Mouse (Mus musculus) lung, postnatal 36 days (tissue): ENCODE data around the gene Ces1c.

Experiments used
- DNase-seq: peaks from one replicate; pipeline ENCODE4 v3.0.0; 2022; ENCODE audit warnings: mixed read lengths

Ces1c gene

DNA sequence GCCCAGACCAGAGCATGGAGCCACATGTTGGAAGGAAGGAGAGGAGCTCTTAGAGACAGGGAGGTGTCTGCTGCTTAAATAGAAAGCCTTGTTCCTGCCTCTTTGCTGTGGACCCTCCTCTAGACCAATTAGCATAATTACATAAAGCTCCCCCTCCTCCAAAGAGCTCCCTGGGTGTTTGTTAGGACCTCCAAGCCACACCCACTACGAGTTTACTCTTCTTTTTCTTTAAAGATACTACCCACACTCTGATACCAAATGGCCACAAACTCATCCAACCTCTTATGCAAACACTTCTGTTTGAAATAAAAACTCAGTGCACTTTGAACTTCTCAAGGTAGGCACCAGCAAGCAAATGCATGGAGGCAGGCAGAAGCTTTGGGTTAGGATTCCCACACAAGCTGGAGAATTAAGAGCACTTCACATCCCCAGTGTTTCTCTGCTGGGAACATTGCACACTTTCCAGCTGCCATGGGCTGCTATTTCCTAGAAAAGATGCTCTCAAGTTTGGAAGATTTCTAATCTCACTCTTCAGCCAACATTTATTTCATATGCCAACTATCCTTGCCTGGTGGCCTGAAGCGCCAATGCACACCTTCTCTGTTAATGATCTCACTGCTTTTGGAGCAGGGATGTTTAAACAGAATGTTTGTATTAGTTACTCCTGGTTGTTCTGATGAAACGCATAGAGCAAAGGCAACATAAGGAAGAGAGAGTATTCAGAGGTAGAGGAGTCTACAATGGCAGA, at the start of gene Ces1c:
Gene Ces1c, minus strand, starts transcription at position 51 of the 748 bp plus-strand sequence.
- DNase-seq: no peak

DNA sequence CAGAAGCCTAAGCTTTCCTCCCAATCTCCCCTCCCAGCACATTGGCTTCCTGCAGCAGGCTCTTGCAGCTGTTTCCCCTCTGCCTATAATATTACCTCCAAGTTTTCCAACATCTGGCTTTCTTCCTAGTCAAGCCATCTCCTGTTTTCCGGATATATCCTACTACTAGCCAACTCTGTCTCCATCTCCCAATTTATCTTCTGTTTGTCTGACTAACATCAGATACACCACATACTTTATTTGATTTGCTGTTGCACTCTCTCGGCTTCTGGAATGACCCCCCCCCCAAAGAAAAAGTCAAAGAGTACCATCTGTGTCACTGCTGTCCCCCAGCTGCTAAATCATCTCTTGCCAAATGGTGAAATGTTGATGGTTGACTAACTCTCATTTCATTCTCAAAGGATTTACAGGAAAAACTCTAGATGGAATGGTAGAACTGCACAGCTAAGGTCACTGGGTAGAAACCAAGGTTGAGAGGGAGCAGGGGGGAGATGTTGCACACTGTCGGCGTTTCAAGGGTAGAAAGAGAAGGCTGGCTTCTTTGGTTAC, 49.6 kb upstream of the Ces1c start:
- peak; percentile 52 for DNase-seq

DNA sequence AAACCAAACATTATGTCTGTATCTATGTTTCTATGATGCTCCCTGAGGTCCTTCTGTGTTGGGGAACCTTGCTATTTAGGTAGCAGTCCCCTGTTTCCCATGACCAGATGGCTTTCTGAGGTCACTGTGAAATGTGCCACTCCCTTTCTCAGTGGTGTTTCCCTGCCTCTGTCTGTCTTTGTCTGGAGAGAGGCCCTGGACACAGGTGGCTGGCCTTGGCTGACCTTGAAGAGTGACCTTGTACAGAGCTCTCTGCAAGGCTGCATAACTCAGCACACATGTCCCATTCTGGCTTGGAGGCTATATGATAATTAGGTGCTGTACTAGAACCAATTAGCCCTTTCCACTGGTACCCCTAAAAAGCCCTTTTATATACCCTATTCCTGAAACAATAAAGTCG, 45.5 kb upstream of the Ces1c start:
- no peak for DNase-seq

DNA sequence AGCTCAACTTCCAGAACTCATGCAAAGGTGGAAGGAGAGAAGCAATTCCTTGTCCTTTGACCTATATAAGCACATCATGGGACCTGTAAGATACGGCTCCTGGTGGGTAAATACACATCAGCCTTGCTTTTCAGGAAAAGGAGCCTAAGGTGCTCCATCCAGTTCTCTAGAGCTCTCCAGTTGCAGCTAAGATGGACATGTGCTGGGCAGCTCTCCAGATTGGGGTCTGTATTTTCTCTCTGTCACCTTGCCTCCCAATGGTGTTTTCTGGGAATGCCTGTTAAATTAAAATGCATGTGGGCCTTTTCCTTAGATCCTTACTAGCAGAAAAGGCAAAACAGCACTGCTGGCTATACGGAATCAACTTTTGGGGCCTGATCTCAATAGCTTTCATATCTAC, 43.5 kb upstream of the Ces1c start:
- no peak for DNase-seq

DNA sequence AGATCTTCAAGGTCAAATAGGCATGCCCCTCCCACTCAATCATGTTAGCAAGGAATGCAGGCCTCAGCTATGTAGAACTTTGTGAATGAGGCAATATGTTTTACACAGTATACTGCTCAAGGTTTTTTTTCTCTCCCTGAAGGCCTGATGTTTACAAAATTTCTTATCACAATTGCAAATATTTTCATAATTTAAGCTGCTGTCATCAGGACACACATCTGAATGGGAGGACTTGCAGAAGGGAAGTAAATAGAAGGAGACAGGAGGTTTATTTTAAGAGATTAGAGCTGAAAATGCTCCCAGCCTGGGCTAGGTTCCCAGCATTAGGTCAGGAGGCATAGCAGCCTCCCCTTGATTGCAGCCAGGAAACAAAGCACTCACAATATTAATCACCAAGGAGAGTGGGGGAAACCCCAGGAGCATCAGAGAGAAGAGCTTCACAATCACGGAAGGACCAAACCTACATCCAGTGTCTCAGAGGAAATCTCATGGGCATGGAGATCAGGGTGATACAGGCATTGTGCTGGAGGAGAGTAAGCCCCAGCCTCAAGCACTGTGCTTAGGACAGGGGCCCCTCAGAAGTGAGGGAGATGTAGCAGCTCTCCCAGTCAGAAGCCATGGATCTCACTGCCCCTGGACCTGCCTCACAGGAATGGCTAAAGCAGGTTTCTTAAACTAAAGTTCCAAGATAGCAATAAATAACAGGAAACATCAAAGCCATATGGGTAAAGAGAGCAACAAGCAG, 40.9 kb upstream of the Ces1c start:
- peak; percentile 58 for DNase-seq

DNA sequence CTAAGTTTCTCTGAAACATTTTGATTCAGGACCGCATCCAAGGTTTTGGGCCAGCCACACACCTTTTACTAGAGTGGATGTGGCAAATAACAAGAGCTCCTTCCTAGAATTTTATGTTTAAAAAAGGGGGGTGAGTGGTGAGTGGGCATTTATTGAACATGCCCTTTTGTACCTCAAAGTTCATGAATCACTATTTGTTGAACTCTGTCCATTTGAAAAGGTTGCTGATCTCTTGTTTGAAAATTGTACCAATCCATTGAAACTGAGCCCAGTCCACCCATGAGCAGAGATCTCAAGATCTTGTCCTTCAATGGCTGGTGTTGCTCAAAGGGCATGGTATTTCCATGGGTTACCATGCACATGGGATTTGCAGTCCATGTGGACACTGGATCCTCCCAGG, 32.3 kb upstream of the Ces1c start:
- DNase-seq: no peak

DNA sequence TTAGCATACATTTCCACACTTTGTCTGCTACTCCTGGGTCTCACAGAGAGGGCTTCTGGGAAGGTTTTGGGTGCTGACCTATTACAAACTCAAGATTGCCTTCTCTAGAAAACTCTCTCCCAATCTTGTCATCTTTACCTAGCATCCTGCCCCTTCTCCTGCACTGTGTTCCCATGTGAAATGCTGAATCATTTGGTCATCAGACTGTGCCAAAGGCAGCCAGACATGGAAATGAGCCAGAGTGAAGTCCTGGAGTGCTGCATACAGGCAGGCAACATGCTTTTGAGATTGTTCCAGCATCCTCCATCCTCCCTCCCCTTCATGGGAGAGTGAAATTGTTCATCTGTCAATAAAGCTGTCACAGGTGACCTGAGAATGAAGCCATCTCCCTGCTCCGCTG, 20.3 kb upstream of the Ces1c start:
- peak; percentile 15 for DNase-seq

DNA sequence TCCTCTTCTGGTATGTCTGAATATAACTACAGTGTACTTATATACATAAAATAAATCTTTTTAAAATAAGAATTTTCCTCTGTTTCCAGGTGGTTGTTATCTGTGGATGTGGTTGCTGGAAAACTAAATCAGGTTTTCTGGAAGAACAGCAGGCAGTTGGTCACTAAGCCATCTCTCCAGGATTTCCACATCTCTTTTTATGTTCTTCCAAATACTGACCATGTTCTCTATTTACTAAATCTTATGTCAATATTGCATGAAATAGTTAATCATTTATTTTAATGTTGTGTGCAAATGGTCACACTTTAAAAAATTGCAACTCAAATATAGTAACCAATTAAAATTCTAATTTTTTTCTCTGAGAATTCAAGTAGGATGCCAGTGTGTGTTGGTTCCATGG, 16.2 kb upstream of the Ces1c start:
- no peak for DNase-seq

DNA sequence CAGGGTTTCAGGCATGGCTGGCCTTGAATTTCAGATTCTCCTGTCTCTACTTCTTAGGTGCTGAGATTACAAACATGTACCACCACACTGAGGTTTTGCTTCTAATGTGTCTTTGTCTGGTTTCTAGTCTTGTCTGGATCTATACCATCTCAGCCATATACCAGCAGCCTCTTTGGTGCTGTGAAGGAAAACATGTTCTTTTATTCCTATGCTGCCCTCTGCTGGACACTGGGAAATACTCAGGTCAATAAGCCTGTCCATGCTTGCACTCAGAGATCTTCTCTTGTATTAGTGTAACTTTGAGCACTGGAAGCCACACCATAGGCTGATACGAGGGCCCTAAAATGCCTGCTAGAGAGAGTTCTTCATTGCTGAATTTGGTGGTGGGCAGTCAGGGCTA, 9.6 kb upstream of the Ces1c start:
- DNase-seq: peak; percentile 83

DNA sequence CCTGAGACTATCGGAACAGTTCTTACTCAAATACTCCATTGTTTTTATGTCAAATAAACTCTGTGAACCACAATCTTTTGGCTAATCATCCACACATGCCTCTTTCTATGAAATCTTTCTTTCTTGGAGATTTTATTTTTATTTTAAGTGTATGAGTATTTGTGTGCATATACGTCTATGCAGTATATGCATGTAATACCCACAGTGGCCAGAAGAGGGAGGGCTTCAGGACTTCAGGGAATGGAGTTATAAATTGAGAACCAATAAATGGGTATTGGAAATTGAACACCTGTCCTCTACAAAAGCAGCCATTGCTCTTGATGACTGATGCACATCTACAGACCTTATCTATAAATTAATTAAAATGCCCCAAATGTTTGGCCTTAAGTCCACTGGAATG, 1.1 kb upstream of the Ces1c start:
- no peak for DNase-seq

DNA sequence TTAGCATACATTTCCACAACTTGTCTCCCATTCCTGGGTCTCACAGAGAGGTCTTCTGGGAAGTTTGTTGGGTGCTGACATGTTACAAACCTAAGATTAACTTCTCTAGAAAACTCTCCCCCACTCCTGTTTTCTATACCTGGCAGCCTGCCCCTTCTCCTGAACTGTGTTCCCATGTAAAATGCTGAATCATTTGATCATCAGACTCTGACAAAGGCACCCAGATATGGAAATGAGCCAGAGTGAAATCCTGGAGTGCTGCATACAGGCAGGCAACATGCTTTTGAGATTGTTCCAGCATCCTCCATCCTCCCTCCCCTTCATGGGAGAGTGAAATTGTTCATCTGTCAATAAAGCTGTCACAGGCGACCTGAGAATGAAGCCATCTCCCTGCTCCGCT, 4.6 kb downstream of the Ces1c start:
- DNase-seq: peak; percentile 54

DNA sequence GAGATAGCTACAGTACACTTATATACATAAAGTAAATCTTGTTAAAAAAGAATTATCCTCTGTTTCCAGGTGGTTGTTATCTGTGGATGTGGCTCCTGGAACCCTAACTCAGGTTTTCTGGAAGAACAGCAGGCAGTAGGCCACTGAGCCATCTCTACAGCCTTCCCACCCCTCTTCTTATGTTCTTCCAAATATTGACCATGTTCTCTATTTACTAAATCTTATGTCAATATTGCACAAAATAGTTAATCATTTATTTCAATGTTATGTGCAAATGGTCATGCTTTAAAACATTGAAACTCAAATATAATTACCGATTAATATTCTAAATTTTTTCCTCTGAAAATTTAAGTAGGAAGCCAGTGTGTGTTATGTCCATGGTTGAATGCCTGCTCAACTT, 9.1 kb downstream of the Ces1c start:
- no peak for DNase-seq

DNA sequence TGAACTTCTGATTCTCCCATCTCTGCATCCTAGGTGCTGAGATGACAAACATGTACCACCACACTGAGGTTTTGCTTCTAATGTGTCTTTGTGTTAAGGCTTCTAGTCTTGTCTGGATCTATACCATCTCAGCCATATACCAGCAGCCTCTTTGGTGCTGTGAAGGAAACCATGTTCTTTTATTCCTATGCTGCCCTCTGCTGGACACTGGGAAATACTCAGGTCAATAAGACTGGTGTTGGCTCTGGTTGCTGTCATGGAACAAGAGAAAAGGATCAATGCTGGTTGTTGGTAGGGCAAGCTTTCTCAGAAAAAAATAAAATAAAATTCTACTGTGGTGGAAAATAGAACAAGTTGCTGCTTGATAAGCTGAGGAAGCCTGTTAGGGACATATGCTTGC, 35.7 kb downstream of the Ces1c start:
- DNase-seq: peak; percentile 76

DNA sequence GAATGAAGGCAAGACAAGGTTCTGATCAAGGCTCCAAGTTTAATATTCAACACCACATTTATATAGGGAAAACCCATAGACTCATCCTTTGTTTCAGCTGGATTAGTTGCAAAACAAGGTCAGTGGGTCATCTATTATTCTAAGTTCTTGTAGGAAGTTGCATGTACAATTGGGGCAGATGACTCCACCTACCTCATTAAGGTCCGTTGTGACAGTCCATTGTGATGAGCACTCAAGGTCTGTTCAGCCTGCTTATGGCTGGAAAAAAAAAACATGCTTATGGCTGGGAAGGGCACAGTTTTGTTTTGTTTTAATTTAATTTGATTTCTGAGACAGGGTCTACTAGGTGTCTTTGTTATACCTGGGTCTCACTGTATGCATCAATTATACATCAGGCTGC, 39.8 kb downstream of the Ces1c start:
- DNase-seq: no peak

DNA sequence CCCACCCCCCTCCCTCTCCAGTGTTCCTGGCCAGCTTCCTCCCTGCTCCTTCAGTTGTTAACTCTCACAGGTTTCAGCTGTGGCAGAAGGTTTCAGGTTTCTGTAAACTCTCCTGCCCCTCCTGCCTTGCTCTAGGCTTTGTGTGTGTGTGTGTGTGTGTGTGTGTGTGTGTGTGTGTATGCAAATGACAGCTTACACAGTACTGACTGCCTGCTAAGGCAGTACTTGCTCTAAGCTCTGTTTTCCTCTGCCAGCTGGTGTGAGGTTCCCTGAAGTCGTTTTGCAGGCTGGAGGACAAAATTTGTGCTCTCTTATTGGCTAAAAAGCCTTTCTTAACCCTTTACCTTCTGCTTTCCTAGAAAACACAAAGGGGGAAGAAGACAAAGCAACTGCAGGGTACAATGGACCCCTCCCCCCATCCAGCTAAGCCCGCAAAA, 42.4 kb downstream of the Ces1c start:
- DNase-seq: peak; percentile 40

DNA sequence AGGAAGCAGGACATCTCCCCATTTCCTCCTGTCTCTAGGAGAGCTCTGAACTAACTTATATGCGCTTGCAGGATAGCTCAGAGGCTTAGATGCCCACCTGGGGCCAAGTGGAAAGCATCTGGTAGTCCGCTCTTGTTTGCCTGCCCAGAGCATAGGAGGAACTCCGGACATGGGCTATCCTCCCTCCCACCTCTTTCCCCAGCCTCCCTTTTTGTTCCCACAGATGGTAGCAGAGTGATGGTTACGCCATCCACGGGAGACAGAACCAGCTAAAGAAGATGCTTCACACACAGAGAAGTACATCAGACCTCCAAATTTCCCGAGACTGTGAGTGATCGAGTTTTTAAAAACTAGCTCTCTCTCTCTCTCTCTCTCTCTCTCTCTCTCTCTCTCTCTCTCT, 42.9 kb downstream of the Ces1c start:
- DNase-seq: no peak

DNA sequence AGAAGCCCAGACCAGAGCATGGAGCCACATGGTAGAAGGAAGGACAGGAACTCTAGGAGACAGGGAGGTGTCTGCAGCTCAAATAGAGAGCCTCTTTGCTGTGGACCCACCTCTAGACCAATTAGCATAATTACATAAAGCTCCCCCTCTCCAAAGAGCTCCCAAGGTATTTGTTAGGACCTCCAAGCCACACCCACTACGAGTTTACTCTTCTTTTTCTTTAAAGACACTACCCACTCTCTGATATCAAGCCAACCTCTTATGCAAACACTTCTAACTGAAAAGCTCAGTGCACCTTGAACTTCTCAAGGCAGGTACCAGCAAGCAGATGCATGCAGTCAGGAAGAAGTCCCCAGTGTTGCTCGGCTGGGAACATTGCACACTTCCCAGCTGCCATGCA, 51.2 kb downstream of the Ces1c start, which contains the start of gene Ces1b:
Gene Ces1b, minus strand, starts transcription at position 131 of the 400 bp plus-strand sequence.
- peak; percentile 7 for DNase-seq

DNA sequence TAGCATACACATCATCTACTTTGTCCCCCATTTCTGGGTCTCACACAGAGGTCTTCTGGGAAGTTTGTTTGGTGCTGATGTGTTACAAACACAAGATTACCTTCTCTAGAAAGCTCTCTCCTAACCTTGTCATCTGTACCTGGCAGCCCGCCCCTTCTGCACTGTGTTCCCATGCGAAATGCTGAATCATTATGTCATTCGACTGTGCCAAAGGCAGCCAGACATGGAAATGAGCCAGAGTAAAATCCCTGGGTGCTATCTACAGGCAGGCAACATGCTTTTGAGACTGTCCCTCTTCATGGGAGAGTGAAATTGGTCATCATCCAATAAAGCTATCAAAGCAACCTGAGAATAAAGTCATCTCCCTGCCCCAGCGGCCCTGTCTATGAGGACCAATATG, 55.8 kb downstream of the Ces1c start:
- peak; percentile 17 for DNase-seq

DNA sequence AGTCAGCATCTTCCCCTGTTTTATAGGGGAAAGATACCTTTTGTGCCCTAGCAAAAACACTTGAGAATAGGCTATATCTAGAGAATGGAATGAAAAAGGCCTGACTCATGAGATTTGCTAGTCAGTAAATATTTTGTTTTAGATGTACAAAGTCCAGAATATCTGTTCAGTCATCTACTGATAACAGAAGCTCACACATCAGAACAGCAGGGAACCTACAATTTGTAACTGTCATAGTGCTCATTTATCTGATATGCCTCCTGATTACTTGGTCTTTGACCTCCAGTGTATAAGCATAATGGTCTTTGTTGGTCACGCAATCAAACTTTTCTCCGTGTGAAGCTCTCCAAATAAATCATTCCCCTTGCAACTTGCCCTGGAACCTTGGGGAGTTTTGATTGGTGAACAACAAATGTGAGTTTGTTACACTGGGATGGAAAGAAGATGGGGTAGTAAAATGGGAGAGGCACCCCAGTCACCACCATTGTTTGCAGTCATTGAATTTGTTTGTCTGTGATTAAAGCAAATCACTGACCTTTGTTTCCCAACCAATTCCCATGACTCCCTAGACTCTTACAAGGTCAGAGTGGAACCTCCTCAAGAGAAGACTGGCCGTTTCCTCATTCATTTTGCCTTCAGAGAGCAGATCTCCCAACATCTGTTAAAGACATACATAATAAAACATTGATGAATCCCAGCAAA, 67.5 kb downstream of the Ces1c start:
- DNase-seq: no peak

DNA sequence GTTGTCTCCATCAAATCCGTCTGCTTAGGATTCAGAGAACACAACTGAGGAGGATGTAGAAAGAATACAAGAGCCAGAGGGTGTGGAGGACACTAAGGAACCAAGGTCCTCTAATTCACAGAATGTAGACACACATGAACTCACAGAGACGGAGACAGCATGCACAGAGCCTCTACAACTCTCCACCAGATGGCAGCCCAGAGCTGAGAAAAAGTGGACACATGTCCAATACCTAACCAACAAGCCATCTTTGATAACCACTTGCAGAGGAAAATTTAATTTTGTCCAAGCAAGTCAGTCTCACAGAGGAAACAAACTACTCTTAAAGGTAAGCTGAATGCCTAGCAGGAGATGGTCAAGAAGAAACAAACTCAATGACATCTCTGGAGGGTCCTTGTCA, 71.9 kb downstream of the Ces1c start:
- peak; percentile 75 for DNase-seq

DNA sequence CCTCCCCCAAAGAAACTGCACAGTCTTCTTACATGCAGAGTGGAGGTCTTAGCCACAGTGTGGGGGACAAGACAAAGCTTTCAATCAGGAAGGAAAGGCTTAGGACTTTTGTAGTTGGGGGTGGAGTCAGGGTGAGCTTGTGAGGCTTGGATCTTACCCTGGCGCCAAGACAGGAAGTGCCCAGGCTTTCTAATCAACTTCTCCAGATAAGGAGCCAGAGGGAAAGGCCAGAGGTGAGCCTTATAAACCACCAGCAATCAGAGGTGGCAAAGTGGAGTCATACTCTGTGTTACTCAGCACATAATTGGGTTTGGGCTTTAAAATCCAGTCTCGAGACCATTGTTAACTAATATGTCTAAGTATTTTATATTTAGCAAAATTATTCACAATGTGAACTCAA, 75.8 kb downstream of the Ces1c start:
- peak; percentile 12 for DNase-seq
